Mouse (Mus musculus): Measurements from ENCODE around the gene Myo16. TPM values are rescaled to one million over a fixed set of nuclear protein-coding genes. Genes with fewer than 3 reads are reported as not detected.

The Myo16 gene
- total and polyA plus RNA-seq, 3 experiments: not detected

DNA sequence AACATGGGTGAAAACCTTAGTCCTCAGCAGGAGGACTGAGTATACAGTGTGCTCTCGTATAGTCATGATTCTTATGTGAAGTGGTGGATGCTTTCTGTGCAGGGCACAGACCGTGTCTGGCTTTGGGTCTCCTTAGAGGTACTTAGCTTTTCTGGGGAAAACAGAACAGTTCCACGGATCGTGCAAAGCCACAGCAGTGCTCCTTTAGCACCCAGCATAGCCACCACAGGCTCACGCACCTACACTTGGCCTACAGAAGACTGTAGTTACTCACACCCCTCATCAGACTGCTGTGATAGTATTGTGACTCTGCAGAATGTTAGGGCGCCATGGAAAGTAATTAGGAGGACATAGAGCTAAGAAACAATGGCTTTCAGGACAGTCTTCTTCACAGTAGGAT is 346.8 kb downstream of the Myo16 start:
- H3K9ac ChIP-seq (ENCODE audit: control insufficient read depth, low read depth, low read length, poor library complexity, severe bottlenecking): no peak overlapping the region
- H3K79me2 ChIP-seq (ENCODE audit: control insufficient read depth, insufficient read depth, low read length, poor library complexity): no peaks in the 10 kb centered on the region
- no peak for DNase-seq (ENCODE audit: low read depth, low spot score)
- H3K27me3 ChIP-seq (ENCODE audit: control insufficient read depth in 1 of 2, insufficient read depth in 2 of 2, low read length in 2 of 2): no peaks in the 10 kb centered on the region
- H3K36me3 ChIP-seq (ENCODE audit: control insufficient read depth in 1 of 2, insufficient read depth in 2 of 2, low read length in 2 of 2): no peaks in the 10 kb centered on the region
- TF ChIP-seq TBP (IDR thresholded peaks at IDR 0.05; ENCODE audit: low read depth, low read length): no peak
- no peak for TF ChIP-seq NELFE (IDR thresholded peaks at IDR 0.05; ENCODE audit: low read depth, low read length)
- TF ChIP-seq POLR2A (IDR thresholded peaks at IDR 0.05; ENCODE audit: control insufficient read depth in 1 of 2, insufficient read depth in 1 of 2, low read depth in 1 of 2, low read length in 2 of 2, poor library complexity in 1 of 2): no peak
- no peak for TF ChIP-seq MAX (IDR thresholded peaks at IDR 0.05; ENCODE audit: low read length)
- no peak for TF ChIP-seq ZKSCAN1 (IDR thresholded peaks at IDR 0.05; ENCODE audit: low read depth, low read length)
- H3K9me3 ChIP-seq (replicated peaks; ENCODE audit: insufficient read depth, low read length): no peaks in the 10 kb centered on the region
- no peak overlapping the region for H3K27ac ChIP-seq (ENCODE audit: control insufficient read depth, low read depth, low read length)
- no peaks in the 10 kb centered on the region for H3K4me1 ChIP-seq (ENCODE audit: control insufficient read depth in 1 of 2, insufficient read depth in 2 of 2, low read length in 2 of 2)
- H3K4me3 ChIP-seq (ENCODE audit: control insufficient read depth in 1 of 2, insufficient read depth in 1 of 2, low read depth in 2 of 2, low read length in 2 of 2): no peak overlapping the region

DNA sequence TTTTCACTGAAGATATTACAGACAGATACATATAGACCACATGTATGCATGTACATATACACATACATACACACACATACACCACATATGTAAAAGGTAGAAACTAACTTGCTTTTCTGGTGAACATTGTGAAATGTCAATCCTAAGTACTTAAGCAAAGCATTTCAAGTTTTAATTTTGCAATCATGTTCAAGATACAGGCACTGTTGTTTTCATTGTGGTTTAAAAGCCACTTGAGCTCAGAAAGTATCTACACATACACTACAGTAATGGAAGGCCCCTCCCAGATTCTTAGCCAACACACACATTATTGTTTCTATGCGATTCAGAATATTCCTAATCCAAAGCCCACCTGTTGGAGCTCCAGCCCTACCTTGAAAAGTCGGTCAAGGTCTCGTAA is 348.0 kb downstream of the Myo16 start:
- no peak overlapping the region for H3K27ac ChIP-seq (ENCODE audit: control insufficient read depth, low read depth, low read length)
- no peak for DNase-seq (ENCODE audit: low read depth, low spot score)
- H3K79me2 ChIP-seq (ENCODE audit: control insufficient read depth, insufficient read depth, low read length, poor library complexity): no peaks in the 10 kb centered on the region
- H3K9ac ChIP-seq (ENCODE audit: control insufficient read depth, low read depth, low read length, poor library complexity, severe bottlenecking): no peak overlapping the region
- TF ChIP-seq ZKSCAN1 (IDR thresholded peaks at IDR 0.05; ENCODE audit: low read depth, low read length): no peak
- TF ChIP-seq ZMIZ1 (IDR thresholded peaks at IDR 0.05; ENCODE audit: low read depth, low read length): no peak
- no peak for TF ChIP-seq MEF2A (IDR thresholded peaks at IDR 0.05; ENCODE audit: extremely low read depth, insufficient replicate concordance, low read depth, low read length, poor library complexity, severe bottlenecking)
- TF ChIP-seq CHD1 (IDR thresholded peaks at IDR 0.05; ENCODE audit: low read depth, low read length): no peak
- no peak for TF ChIP-seq POLR2AphosphoS2 (IDR thresholded peaks at IDR 0.05; ENCODE audit: low read length)
- TF ChIP-seq CHD2 (IDR thresholded peaks at IDR 0.05; ENCODE audit: low read length): no peak
- TF ChIP-seq RAD21 (IDR thresholded peaks at IDR 0.05; ENCODE audit: low read depth, low read length): no peak
- no peak for TF ChIP-seq MAFK (IDR thresholded peaks at IDR 0.05; ENCODE audit: borderline replicate concordance, low read depth, low read length)
- no peak for TF ChIP-seq GATA1 (IDR thresholded peaks at IDR 0.05; ENCODE audit: low read depth, low read length)
- TF ChIP-seq MAX (IDR thresholded peaks at IDR 0.05; ENCODE audit: low read length): no peak
- no peak for TF ChIP-seq NELFE (IDR thresholded peaks at IDR 0.05; ENCODE audit: low read depth, low read length)
- TF ChIP-seq MYB (IDR thresholded peaks at IDR 0.05; ENCODE audit: low read depth, low read length): no peak
- TF ChIP-seq MXI1 (IDR thresholded peaks at IDR 0.05; ENCODE audit: low read depth, low read length): no peak
- H3K9me3 ChIP-seq (replicated peaks; ENCODE audit: insufficient read depth, low read length): no peaks in the 10 kb centered on the region
- H3K4me1 ChIP-seq (ENCODE audit: control insufficient read depth in 1 of 2, insufficient read depth in 2 of 2, low read length in 2 of 2): no peaks in the 10 kb centered on the region
- no peaks in the 10 kb centered on the region for H3K36me3 ChIP-seq (ENCODE audit: control insufficient read depth in 1 of 2, insufficient read depth in 2 of 2, low read length in 2 of 2)
- no peaks in the 10 kb centered on the region for H3K27me3 ChIP-seq (ENCODE audit: control insufficient read depth in 1 of 2, insufficient read depth in 2 of 2, low read length in 2 of 2)
- H3K4me3 ChIP-seq (ENCODE audit: control insufficient read depth in 1 of 2, insufficient read depth in 1 of 2, low read depth in 2 of 2, low read length in 2 of 2): no peak overlapping the region

DNA sequence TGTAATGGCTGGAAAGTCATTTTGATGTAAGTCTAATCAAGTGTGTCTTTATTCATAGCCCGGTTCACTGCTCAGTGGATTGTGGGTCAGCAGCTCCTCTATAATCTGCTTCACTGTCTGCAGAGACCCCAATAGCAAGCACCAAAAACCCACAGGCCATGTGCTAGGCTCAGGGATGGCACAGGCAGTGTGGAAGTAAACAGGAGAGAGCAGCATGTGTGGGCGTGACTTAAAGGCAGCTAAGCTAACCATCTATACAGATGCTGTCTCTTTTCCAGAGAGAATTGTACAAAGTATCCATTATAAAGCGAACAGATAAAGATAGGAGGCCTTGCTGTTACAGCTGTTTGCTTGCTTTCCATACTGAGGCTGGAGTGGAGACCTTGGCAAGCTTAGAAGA is 358.4 kb downstream of the Myo16 start:
- Histone ChIP-seq H3K27me3 (ENCODE audit: control insufficient read depth in 1 of 2, insufficient read depth in 2 of 2, low read length in 2 of 2) (no peaks in the 10 kb centered on the region), H3K27ac (ENCODE audit: control insufficient read depth, low read depth, low read length) (no peak overlapping the region), H3K9ac (ENCODE audit: control insufficient read depth, low read depth, low read length, poor library complexity, severe bottlenecking) (no peak overlapping the region), H3K4me1 (ENCODE audit: control insufficient read depth in 1 of 2, insufficient read depth in 2 of 2, low read length in 2 of 2) (no peaks in the 10 kb centered on the region), H3K36me3 (ENCODE audit: control insufficient read depth in 1 of 2, insufficient read depth in 2 of 2, low read length in 2 of 2) (no peaks in the 10 kb centered on the region), H3K9me3 (replicated peaks; ENCODE audit: insufficient read depth, low read length) (no peaks in the 10 kb centered on the region), H3K4me3 (ENCODE audit: control insufficient read depth in 1 of 2, insufficient read depth in 1 of 2, low read depth in 2 of 2, low read length in 2 of 2) (no peak overlapping the region), H3K79me2 (ENCODE audit: control insufficient read depth, insufficient read depth, low read length, poor library complexity) (no peaks in the 10 kb centered on the region)
- DNase-seq (ENCODE audit: low read depth, low spot score): no peak
- no peak for TF ChIP-seq ZMIZ1 (IDR thresholded peaks at IDR 0.05; ENCODE audit: low read depth, low read length)
